Mouse (Mus musculus) kidney, embryonic 16.5 days (tissue): ENCODE measurements around the gene Nox3. TPM values are rescaled to one million over a fixed set of nuclear protein-coding genes. Genes with fewer than 3 reads are reported as not detected.

Source experiments
- ATAC-seq: fragments of 200-750 bp; cut with Nextera tagmentation; 2 replicates; pipeline ENCODE4 v1.8.0; 2017; ENCODE audit warnings: moderate TSS enrichment; ENCODE audit not compliant: low FRiP score, low TSS enrichment
- H3K27ac ChIP-seq: fragments of 300-500 bp; sonication (generic); 2 replicates; pipeline ENCODE4 v1.5.1; 2014; ENCODE audit warnings: low read length
- H3K27me3 ChIP-seq: fragments of 300-500 bp; sonication (generic); 2 replicates; pipeline ENCODE4 v1.6.1; 2014; ENCODE audit warnings: low read length, control low read depth, mixed read lengths; ENCODE audit not compliant: insufficient read depth
- H3K36me3 ChIP-seq: fragments of 300-500 bp; sonication (generic); 2 replicates; pipeline ENCODE4 v1.6.1; 2014; ENCODE audit warnings: low read length, control low read depth, mixed read lengths; ENCODE audit not compliant: insufficient read depth
- H3K4me1 ChIP-seq: fragments of 300-500 bp; sonication (generic); 2 replicates; pipeline ENCODE4 v1.6.1; 2014; ENCODE audit warnings: low read length, control low read depth, mixed read lengths; ENCODE audit not compliant: insufficient read depth
- H3K4me2 ChIP-seq: fragments of 300-500 bp; sonication (generic); replicated peaks from 2 replicates; pipeline ENCODE4 v1.6.1; 2014; ENCODE audit warnings: low read depth, low read length
- H3K4me3 ChIP-seq: fragments of 300-500 bp; sonication (generic); 2 replicates; pipeline ENCODE4 v1.5.1; 2014; ENCODE audit warnings: mild to moderate bottlenecking, low read length
- H3K9ac ChIP-seq: fragments of 300-500 bp; sonication (generic); replicated peaks from 2 replicates; pipeline ENCODE4 v1.6.1; 2014; ENCODE audit warnings: low read length
- H3K9me3 ChIP-seq: fragments of 300-500 bp; sonication (generic); 2 replicates; pipeline ENCODE4 v1.6.1; 2016; ENCODE audit warnings: low read length, control low read depth
- WGBS: fragments of 180-500 bp; shearing (Covaris S2); extraction: QIAGEN DNeasy Blood & Tissue Kit; methylation state at CpG from one replicate; pipeline ENCODE4 v1.1.7; 2014; 5-methylcytosine and 5-hydroxymethylcytosine counted together
- polyA plus RNA-seq: library from polyadenylated mRNA; unstranded; fragments of >200 nt; fragmentation: Nextera tagmentation; extraction: Ambion mirVana; gene quantifications from 2 replicates; pipeline ENCODE4 v1.2.1, GENCODE M21; 2015

The Nox3 gene
- polyA plus RNA-seq, 1 experiment from 2014 or later: not detected

- no peak overlapping the region for H3K9ac ChIP-seq
- no peaks in the 10 kb centered on the region for H3K9me3 ChIP-seq
- no peak overlapping the region for H3K4me3 ChIP-seq
- H3K27me3 ChIP-seq: no peaks in the 10 kb centered on the region
- no peaks in the 10 kb centered on the region for H3K4me1 ChIP-seq
- 83% methylated on average over 5 of the region's 5 CpGs for WGBS
- ATAC-seq: no peak
- no peaks in the 10 kb centered on the region for H3K36me3 ChIP-seq
- H3K27ac ChIP-seq: no peak overlapping the region
- H3K4me2 ChIP-seq: peak overlapping the region; percentile 49; the same call in 1 of the 2 replicates
Observed at GRCm38 (mm10) chr17:3611781-3612075, 84.3 kb downstream of the Nox3 start.

DNA sequence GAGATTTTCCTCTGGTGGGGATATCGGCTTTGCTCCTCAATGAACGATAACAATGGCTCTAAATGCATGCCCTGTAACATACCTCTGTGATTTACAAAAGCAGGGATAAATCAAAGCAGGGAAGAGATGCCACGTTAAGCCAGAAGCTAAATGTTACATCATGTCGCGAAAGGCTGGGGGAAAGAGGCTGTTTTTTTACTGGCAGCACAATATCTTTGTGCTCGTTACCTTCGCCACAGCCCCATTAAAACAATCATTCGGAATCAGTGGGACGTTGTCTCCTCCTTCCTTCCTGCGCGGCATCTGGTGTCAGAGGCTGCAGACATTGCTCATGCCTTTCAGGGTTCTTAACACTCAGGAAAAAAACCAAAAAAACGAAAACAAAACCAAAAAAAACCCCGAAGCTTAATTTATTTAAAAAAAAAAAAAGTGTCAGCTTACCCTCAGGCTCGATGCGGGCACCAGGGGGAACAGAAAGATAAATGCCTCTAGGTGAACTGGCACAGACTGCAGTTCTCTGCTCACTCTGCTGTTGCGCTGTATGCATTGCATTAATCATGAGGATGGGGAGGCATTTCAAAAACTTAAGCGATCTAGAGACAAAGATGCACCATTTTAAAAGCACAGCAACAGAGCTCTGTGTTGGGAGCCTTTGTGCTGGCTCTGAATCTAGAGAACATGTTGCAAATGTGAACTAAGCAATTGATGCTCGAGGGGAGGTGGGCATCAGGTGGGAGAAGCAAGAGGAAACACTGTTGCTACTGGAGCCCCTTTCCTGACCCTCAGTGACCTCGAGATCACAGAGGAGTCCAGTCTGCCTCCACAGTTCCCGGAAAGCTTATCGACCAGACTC lies 84.9 kb downstream of the Nox3 start:
- peak overlapping the region; percentile 24 for H3K4me3 ChIP-seq
- no peaks in the 10 kb centered on the region for H3K27me3 ChIP-seq
- ATAC-seq: no peak
- H3K4me2 ChIP-seq: peak overlapping the region; percentile 49
- no peak overlapping the region for H3K27ac ChIP-seq
- H3K9me3 ChIP-seq: no peaks in the 10 kb centered on the region
- 15% methylated on average over 21 of the region's 21 CpGs for WGBS
- H3K9ac ChIP-seq: no peak overlapping the region
- no peaks in the 10 kb centered on the region for H3K4me1 ChIP-seq
- H3K36me3 ChIP-seq: no peaks in the 10 kb centered on the region

DNA sequence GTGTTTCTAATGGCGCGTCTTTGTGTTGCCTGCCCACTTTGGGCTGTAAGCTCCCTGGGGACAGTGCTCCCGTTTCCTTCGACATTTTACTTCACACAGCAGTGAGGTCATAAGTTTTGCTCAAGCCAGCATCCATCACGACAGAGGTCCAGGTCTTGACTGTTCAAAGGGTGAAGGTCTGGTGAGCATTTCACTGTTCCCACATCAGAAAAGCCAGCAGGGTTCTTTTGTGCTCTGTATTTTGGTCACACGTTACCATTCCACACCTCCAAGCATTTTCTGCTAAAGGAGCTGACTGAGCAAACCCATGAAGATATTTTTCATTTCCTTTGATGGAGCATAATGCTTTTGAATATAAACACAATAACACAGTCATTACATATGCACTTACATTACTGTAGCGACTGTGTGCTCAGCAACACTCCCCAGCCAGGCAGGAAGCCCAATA lies 85.7 kb downstream of the Nox3 start:
- no peak for ATAC-seq
- H3K9ac ChIP-seq: no peak overlapping the region
- H3K27me3 ChIP-seq: no peaks in the 10 kb centered on the region
- H3K4me2 ChIP-seq: no peak overlapping the region
- no peak overlapping the region for H3K4me3 ChIP-seq
- no peak overlapping the region for H3K27ac ChIP-seq
- WGBS: 57% methylated on average over 7 of the region's 7 CpGs
- no peaks in the 10 kb centered on the region for H3K9me3 ChIP-seq
- H3K36me3 ChIP-seq: no peaks in the 10 kb centered on the region
- H3K4me1 ChIP-seq: no peaks in the 10 kb centered on the region

DNA sequence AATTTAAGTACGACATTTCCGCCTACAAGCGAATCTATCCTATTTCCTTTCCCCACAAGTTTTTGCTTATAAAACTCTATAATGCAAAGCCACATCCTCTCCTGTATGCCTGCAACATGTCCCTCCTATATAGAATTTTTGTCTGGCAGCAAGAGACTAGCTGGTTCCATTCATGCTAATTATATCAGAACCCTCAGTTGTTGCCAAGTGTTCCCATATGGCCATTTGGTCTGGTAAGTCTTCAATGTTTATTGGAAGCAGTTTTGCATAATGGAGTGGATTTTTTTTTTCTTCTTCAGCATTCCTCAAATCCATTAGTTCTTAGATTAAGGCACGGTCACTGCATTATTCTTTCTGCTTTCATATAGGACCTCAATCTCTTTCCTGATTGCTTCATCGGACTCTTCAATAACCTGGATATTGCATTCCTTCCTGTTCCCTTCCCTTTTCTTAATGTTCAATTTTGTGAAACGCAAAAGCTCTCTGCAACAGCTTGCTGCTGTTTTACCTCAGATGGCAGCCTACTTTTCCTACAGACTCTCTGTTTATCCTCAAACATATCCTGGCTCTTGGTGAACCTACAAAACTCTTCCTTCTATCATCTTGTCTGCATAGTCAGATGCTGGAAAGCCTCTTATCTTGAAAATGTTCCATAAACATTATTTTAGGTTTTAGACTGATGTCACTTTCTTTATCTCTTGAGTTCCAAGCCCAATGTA lies 92.9 kb downstream of the Nox3 start:
- H3K9ac ChIP-seq: no peak overlapping the region
- no peaks in the 10 kb centered on the region for H3K9me3 ChIP-seq
- H3K4me2 ChIP-seq: no peak overlapping the region
- 91% methylated on average over 6 of the region's 6 CpGs for WGBS
- no peaks in the 10 kb centered on the region for H3K36me3 ChIP-seq
- H3K4me3 ChIP-seq: no peak overlapping the region
- H3K4me1 ChIP-seq: no peaks in the 10 kb centered on the region
- no peaks in the 10 kb centered on the region for H3K27me3 ChIP-seq
- no peak for ATAC-seq
- H3K27ac ChIP-seq: no peak overlapping the region

GRCm38 (mm10) chr17:3598393-3598792 lies 97.7 kb downstream of the Nox3 start:
- Histone ChIP-seq H3K4me3 (no peak overlapping the region), H3K4me2 (no peak overlapping the region), H3K27me3 (no peaks in the 10 kb centered on the region), H3K36me3 (no peaks in the 10 kb centered on the region), H3K27ac (no peak overlapping the region; the same call in 1 of the 2 replicates), H3K9ac (no peak overlapping the region), H3K4me1 (peaks cover 8% of the 10 kb centered on the region), H3K9me3 (no peaks in the 10 kb centered on the region)
- WGBS: 65% methylated on average over 1 of the region's 1 CpGs
- ATAC-seq: no peak

DNA sequence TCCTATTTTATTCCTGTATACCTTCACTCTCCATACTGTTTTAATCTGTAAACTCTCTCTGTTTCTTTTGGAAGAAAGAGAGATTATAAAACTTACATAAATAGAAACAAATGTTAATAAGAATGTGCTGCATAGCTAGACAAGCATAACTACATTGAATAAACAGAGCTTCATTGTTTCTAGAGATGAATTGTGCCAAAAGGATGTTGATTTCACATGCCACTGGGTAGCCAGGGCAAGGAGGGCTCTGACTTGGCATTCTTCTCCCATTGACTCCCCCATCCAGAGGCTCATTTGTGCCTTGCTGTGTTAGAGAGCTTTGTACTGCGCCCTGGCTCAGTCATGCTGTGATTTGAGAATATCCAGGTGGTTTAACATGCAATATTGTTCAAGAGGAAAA lies 98.2 kb downstream of the Nox3 start:
- no peak overlapping the region for H3K9ac ChIP-seq
- 74% methylated on average over 1 of the region's 1 CpGs for WGBS
- H3K27ac ChIP-seq: no peak overlapping the region
- ATAC-seq: no peak
- no peaks in the 10 kb centered on the region for H3K27me3 ChIP-seq
- no peak overlapping the region for H3K4me3 ChIP-seq
- peaks cover 8% of the 10 kb centered on the region for H3K4me1 ChIP-seq
- no peaks in the 10 kb centered on the region for H3K9me3 ChIP-seq
- H3K36me3 ChIP-seq: no peaks in the 10 kb centered on the region
- H3K4me2 ChIP-seq: no peak overlapping the region

DNA sequence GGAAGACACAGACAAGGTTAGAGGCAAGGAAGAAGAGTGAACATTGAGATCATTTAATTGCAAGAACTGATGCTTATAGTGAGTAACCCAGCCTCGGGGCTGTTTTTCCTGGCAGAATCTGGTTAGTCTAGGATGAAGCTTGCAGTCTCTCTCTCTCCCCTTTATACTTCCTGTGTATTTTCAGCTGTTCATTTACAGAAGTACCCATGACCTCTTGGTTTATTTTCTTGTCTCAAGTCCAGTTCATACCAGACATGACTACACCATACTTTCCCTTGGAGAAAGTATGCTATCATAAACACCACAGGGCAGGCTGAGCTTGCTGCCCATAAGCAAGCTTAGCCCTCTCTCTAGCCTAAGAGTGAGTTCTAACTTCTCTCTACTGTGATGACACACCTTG lies 98.9 kb downstream of the Nox3 start:
- H3K9ac ChIP-seq: no peak overlapping the region
- no peaks in the 10 kb centered on the region for H3K36me3 ChIP-seq
- 31% methylated on average over 1 of the region's 1 CpGs for WGBS
- H3K4me3 ChIP-seq: no peak overlapping the region
- H3K27me3 ChIP-seq: no peaks in the 10 kb centered on the region
- H3K9me3 ChIP-seq: no peaks in the 10 kb centered on the region
- peaks cover 8% of the 10 kb centered on the region for H3K4me1 ChIP-seq
- no peak overlapping the region for H3K4me2 ChIP-seq
- H3K27ac ChIP-seq: 0 out of 2 replicates have a peak overlapping the region, but pooled peaks have one; percentile 38
- ATAC-seq: 0 out of 2 replicates have a peak, but pooled peaks have one; percentile 59

Other genes starting within 250 kb of the Nox3 start
- gene Cldn20, start 163.7 kb downstream of the Nox3 start, polyA plus RNA-seq: not detected in 2 replicates
- gene Tfb1m, start 138.5 kb downstream of the Nox3 start, polyA plus RNA-seq: 15.2 and 16.0 TPM in 2 replicates